Mouse (Mus musculus) B cell, adult (primary cell): ENCODE data around the gene Gm1553. TPM values are rescaled to one million over a fixed set of nuclear protein-coding genes. Genes with fewer than 3 reads are reported as not detected.

Experiments used
- total RNA-seq: library from RNA; stranded (reverse); gene quantifications from 4 replicates; pipeline ENCODE4 v1.2.4, GENCODE M21; 2023; ENCODE audit not compliant: inconsistent age

Gm1553 gene
- total RNA-seq = not detected in 4 replicates

DNA sequence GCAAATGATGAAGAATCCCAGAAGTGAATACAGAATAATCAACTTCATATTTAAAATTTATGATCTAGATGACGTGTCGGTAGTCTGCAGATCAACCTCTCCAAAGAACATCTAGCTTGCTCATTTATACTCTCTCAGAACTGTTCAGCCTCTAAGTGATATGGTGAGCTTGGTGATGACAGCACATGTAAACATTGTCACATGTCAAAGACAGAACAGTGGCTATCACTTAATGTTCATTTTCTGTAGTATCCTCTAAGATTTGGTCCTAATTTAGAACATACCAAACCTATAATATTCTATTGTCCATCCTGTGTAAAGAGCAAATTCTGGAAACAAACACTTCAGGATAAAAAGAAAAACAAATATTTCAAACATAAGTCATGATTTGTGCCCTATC is at the start of gene Gm1553:
Gm1553 (minus strand) TSS at position 101 of the 400 bp plus-strand sequence.

Other genes starting within 250 kb of the Gm1553 start
- gene 4932415D10Rik, start 176.0 kb downstream of the Gm1553 start, total RNA-seq = not detected in 4 replicates
- gene Gm4924, start 138.4 kb downstream of the Gm1553 start, total RNA-seq = 6.1 to 7.1 TPM (median 6.4 TPM) in 4 replicates
- gene 1190007I07Rik, start 130.6 kb upstream of the Gm1553 start, total RNA-seq = 14.8 to 21.3 TPM (median 17.3 TPM) in 4 replicates
- 89.2 to 102 TPM (median 90.4 TPM) in 4 replicates for gene Tdg, start 137.2 kb upstream of the Gm1553 start, total RNA-seq
- not detected in 4 replicates for gene Glt8d2, start 198.0 kb upstream of the Gm1553 start, total RNA-seq
- gene Hcfc2, start 203.5 kb upstream of the Gm1553 start, total RNA-seq = 24.6 to 29.8 TPM (median 27.3 TPM) in 4 replicates